Mouse (Mus musculus): ENCODE results near the gene Luzp1.

GRCm38 (mm10) chr4:136600536-136600935 is 131.0 kb downstream of the Luzp1 start:
- TF ChIP-seq CTCF (IDR thresholded peaks at IDR 0.05; ENCODE audit: low read depth) (no peak), EP300 (IDR thresholded peaks at IDR 0.05; ENCODE audit: low read depth) (no peak)
